Mouse (Mus musculus) MEL (cell line): ENCODE data around the gene Tmem50b. TPM values are rescaled to one million over a fixed set of nuclear protein-coding genes. Genes with fewer than 3 reads are reported as not detected.

Source experiments
- DNase-seq: peaks from one replicate; pipeline ENCODE4 v3.0.0; 2011; ENCODE audit warnings: low read depth, low spot score
- H3K27ac ChIP-seq: 2 replicates; pipeline ENCODE4 v1.5.1; 2012; ENCODE audit warnings: low read depth, mild to moderate bottlenecking, control low read depth, low read length, moderate library complexity; ENCODE audit not compliant: control insufficient read depth
- H3K27me3 ChIP-seq, 2 experiments: fragments of 150-350 bp in 1 of 2; sonication (generic) in 1 of 2; 2 replicates each; pipeline ENCODE4 v1.6.1; 2012; ENCODE audit warnings: low read length in 2 of 2, mild to moderate bottlenecking in 2 of 2, improper control_type of control experiment in 1 of 2, moderate library complexity in 1 of 2; ENCODE audit not compliant: insufficient read depth in 2 of 2, control insufficient read depth in 1 of 2
- H3K36me3 ChIP-seq, 2 experiments: 2 replicates each; pipeline ENCODE4 v1.6.1; 2012 to 2014; ENCODE audit warnings: low read length in 2 of 2, improper control_type of control experiment in 1 of 2, inconsistent platforms in 1 of 2, mild to moderate bottlenecking in 1 of 2; ENCODE audit not compliant: insufficient read depth in 2 of 2, control insufficient read depth in 1 of 2
- H3K4me1 ChIP-seq, 2 experiments: fragments of 150-350 bp in 1 of 2; sonication (generic) in 1 of 2; 2 replicates each; pipeline ENCODE4 v1.6.1; 2012; ENCODE audit warnings: low read length in 2 of 2, improper control_type of control experiment in 1 of 2, mild to moderate bottlenecking in 1 of 2; ENCODE audit not compliant: insufficient read depth in 2 of 2, control insufficient read depth in 1 of 2
- H3K4me3 ChIP-seq, 2 experiments: fragments of 150-350 bp in 1 of 2; sonication (generic) in 1 of 2; 2 replicates each; pipeline ENCODE4 v1.5.1; 2012; ENCODE audit warnings: low read depth in 2 of 2, low read length in 2 of 2, mild to moderate bottlenecking in 2 of 2, moderate library complexity in 2 of 2, control low read depth in 1 of 2, improper control_type of control experiment in 1 of 2; ENCODE audit not compliant: control insufficient read depth in 1 of 2, insufficient read depth in 1 of 2
- H3K79me2 ChIP-seq: 2 replicates; pipeline ENCODE4 v1.6.1; 2012; ENCODE audit warnings: mild to moderate bottlenecking, low read length, moderate library complexity; ENCODE audit not compliant: control insufficient read depth, poor library complexity, insufficient read depth
- H3K9ac ChIP-seq: 2 replicates; pipeline ENCODE4 v1.6.1; 2012; ENCODE audit warnings: low read depth, mild to moderate bottlenecking, control low read depth, low read length, moderate library complexity; ENCODE audit not compliant: control insufficient read depth, poor library complexity, severe bottlenecking
- H3K9me3 ChIP-seq: fragments of 150-350 bp; sonication (generic); replicated peaks from 2 replicates; pipeline ENCODE4 v1.6.1; 2012; ENCODE audit warnings: mild to moderate bottlenecking, low read length, improper control_type of control experiment, moderate library complexity; ENCODE audit not compliant: insufficient read depth
- CHD2 ChIP-seq: IDR thresholded peaks from 2 replicates; pipeline ENCODE4 v1.6.1; 2011; ENCODE audit warnings: low read length, improper control_type of control experiment
- EP300 ChIP-seq, 2 experiments: IDR thresholded peaks; 2 replicates each; pipeline ENCODE4 v1.6.1; 2011; ENCODE audit warnings: improper control_type of control experiment in 2 of 2, low read length in 2 of 2, low read depth in 1 of 2, mild to moderate bottlenecking in 1 of 2
- ETS1 ChIP-seq: IDR thresholded peaks from 2 replicates; pipeline ENCODE4 v1.6.1; 2012; ENCODE audit warnings: low read depth, mild to moderate bottlenecking, inconsistent platforms, low read length, improper control_type of control experiment, moderate library complexity
- GABPA ChIP-seq: IDR thresholded peaks from 2 replicates; pipeline ENCODE4 v1.6.1; 2012; ENCODE audit warnings: low read depth, mild to moderate bottlenecking, inconsistent platforms, low read length, improper control_type of control experiment, moderate library complexity
- HCFC1 ChIP-seq: IDR thresholded peaks from 2 replicates; pipeline ENCODE4 v1.6.1; 2012; ENCODE audit warnings: low read depth, mild to moderate bottlenecking, inconsistent platforms, low read length, improper control_type of control experiment, moderate library complexity
- KAT2A ChIP-seq: conservative IDR thresholded peaks from 2 replicates; pipeline ENCODE4 v1.6.1; 2012; ENCODE audit warnings: low read depth, low read length, improper control_type of control experiment, inconsistent platforms
- MEF2A ChIP-seq: IDR thresholded peaks from 2 replicates; pipeline ENCODE4 v1.6.1; 2014; ENCODE audit warnings: low read depth, mild to moderate bottlenecking, inconsistent platforms, low read length, improper control_type of control experiment; ENCODE audit not compliant: poor library complexity, insufficient replicate concordance, severe bottlenecking; ENCODE audit errors: extremely low read depth
- MYB ChIP-seq: IDR thresholded peaks from 2 replicates; pipeline ENCODE4 v1.6.1; 2011; ENCODE audit warnings: mild to moderate bottlenecking, low read depth, low read length, improper control_type of control experiment
- POLR2A ChIP-seq, 2 experiments: IDR thresholded peaks; 2 replicates each; pipeline ENCODE4 v1.6.1; 2011 to 2012; ENCODE audit warnings: low read length in 2 of 2, mild to moderate bottlenecking in 2 of 2, control low read depth in 1 of 2, improper control_type of control experiment in 1 of 2, low read depth in 1 of 2, moderate library complexity in 1 of 2; ENCODE audit not compliant: control insufficient read depth in 1 of 2, insufficient read depth in 1 of 2, poor library complexity in 1 of 2
- POLR2AphosphoS2 ChIP-seq: IDR thresholded peaks from 2 replicates; pipeline ENCODE4 v1.6.1; 2011; ENCODE audit warnings: low read length, improper control_type of control experiment
- RAD21 ChIP-seq: IDR thresholded peaks from 2 replicates; pipeline ENCODE4 v1.6.1; 2011; ENCODE audit warnings: mild to moderate bottlenecking, low read depth, low read length, improper control_type of control experiment
- RCOR1 ChIP-seq: IDR thresholded peaks from 2 replicates; pipeline ENCODE4 v1.6.1; 2012; ENCODE audit warnings: low read depth, mild to moderate bottlenecking, inconsistent platforms, low read length, improper control_type of control experiment
- SIN3A ChIP-seq: IDR thresholded peaks from 2 replicates; pipeline ENCODE4 v1.6.1; 2012; ENCODE audit warnings: low read length, improper control_type of control experiment, inconsistent platforms
- TAL1 ChIP-seq: IDR thresholded peaks from 2 replicates; pipeline ENCODE4 v1.6.1; 2012; ENCODE audit warnings: mild to moderate bottlenecking, inconsistent platforms, low read length, moderate library complexity, mixed read lengths
- TCF12 ChIP-seq: IDR thresholded peaks from 2 replicates; pipeline ENCODE4 v1.6.1; 2014; ENCODE audit warnings: low read depth, mild to moderate bottlenecking, inconsistent platforms, low read length, improper control_type of control experiment, moderate library complexity
- UBTF ChIP-seq: IDR thresholded peaks from 2 replicates; pipeline ENCODE4 v1.6.1; 2012; ENCODE audit warnings: low read depth, mild to moderate bottlenecking, inconsistent platforms, low read length, improper control_type of control experiment, moderate library complexity, borderline replicate concordance; ENCODE audit not compliant: insufficient read depth
- USF1 ChIP-seq: IDR thresholded peaks from 2 replicates; pipeline ENCODE4 v1.6.1; 2014; ENCODE audit warnings: low read depth, mild to moderate bottlenecking, inconsistent platforms, low read length, improper control_type of control experiment, moderate library complexity
- USF2 ChIP-seq, 2 experiments: IDR thresholded peaks; 2 replicates each; pipeline ENCODE4 v1.6.1; 2011 to 2012; ENCODE audit warnings: improper control_type of control experiment in 2 of 2, low read length in 2 of 2, borderline replicate concordance in 1 of 2, inconsistent platforms in 1 of 2, low read depth in 1 of 2, mild to moderate bottlenecking in 1 of 2; ENCODE audit not compliant: insufficient read depth in 1 of 2
- ZKSCAN1 ChIP-seq: IDR thresholded peaks from 2 replicates; pipeline ENCODE4 v1.6.1; 2012; ENCODE audit warnings: low read depth, mild to moderate bottlenecking, inconsistent platforms, low read length, improper control_type of control experiment, moderate library complexity
- polyA plus RNA-seq, 2 experiments: library from polyadenylated mRNA; stranded (reverse) in 1 of 2; unstranded in 1 of 2; fragments of >175 nt in 1 of 2; fragments of >200 nt in 1 of 2; gene quantifications; 2 replicates each; pipeline versions ENCODE4 v1.2.1 to v1.2.4; 2012; ENCODE audit warnings: low replicate concordance in 2 of 2, low read depth in 1 of 2; ENCODE audit not compliant: insufficient read length in 2 of 2, insufficient read depth in 1 of 2, missing spikeins in 1 of 2
- total RNA-seq: library from RNA; depleted of rRNA; stranded (reverse); fragments of 300-350 nt; gene quantifications from 2 replicates; pipeline ENCODE4 v1.2.3, GENCODE M21; 2012

Gene Tmem50b
- total and polyA plus RNA-seq, 3 experiments, result 2.9 to 9.5 TPM; not detected in 1

GRCm38 (mm10) chr16:91548996-91549395, 48.6 kb downstream of the Tmem50b start:
- H3K4me3 ChIP-seq, result no peak overlapping the region
- no peaks in the 10 kb centered on the region for H3K27me3 ChIP-seq
- H3K27ac ChIP-seq, result no peak overlapping the region
- peaks cover 2% of the 10 kb centered on the region; the same call in 1 of the 2 replicates for H3K79me2 ChIP-seq
- H3K9ac ChIP-seq, result no peak overlapping the region
- peaks cover 10 to 39% of the 10 kb centered on the region in 2 experiments for H3K4me1 ChIP-seq
- peaks cover 0 to 30% of the 10 kb centered on the region in 2 experiments; a peak in 2 of 4 replicates for H3K36me3 ChIP-seq
- DNase-seq, result no peak
- TF ChIP-seq MEF2A (no peak), ETS1 (no peak), TCF12 (no peak), UBTF (no peak), RCOR1 (no peak), TAL1 (no peak), EP300 (IDR thresholded peaks at IDR 0.05; ENCODE audit: low read depth in 1 of 2, low read length in 2 of 2) (no peak), POLR2A (IDR thresholded peaks at IDR 0.05; ENCODE audit: control insufficient read depth in 1 of 2, insufficient read depth in 1 of 2, low read depth in 1 of 2, low read length in 2 of 2, poor library complexity in 1 of 2) (no peak), GABPA (no peak), RAD21 (no peak), KAT2A (no peak), CHD2 (no peak), USF2 (IDR thresholded peaks at IDR 0.05; ENCODE audit: borderline replicate concordance in 1 of 2, insufficient read depth in 1 of 2, low read depth in 1 of 2, low read length in 2 of 2) (no peak), HCFC1 (no peak), MYB (no peak), POLR2AphosphoS2 (no peak), ZKSCAN1 (no peak), USF1 (no peak), SIN3A (no peak)
- no peaks in the 10 kb centered on the region for H3K9me3 ChIP-seq

GRCm38 (mm10) chr16:91548586-91548985, 49.0 kb downstream of the Tmem50b start:
- Histone ChIP-seq H3K4me1 (peaks cover 10 to 39% of the 10 kb centered on the region in 2 experiments), H3K27ac (no peak overlapping the region), H3K4me3 (no peak overlapping the region), H3K79me2 (peaks cover 2% of the 10 kb centered on the region; the same call in 1 of the 2 replicates), H3K9ac (no peak overlapping the region), H3K27me3 (no peaks in the 10 kb centered on the region), H3K9me3 (no peaks in the 10 kb centered on the region), H3K36me3 (peaks cover 0 to 30% of the 10 kb centered on the region in 2 experiments; a peak in 2 of 4 replicates)
- TF ChIP-seq GABPA, result no peak
- TF ChIP-seq MEF2A, result 0 out of 2 replicates have a peak, but pooled peaks have one; percentile 43
- TF ChIP-seq POLR2AphosphoS2, result no peak
- no peak for DNase-seq
